Mouse (Mus musculus) heart, adult 8-10 months (tissue): ENCODE data around the gene Gm49776. TPM values are rescaled to one million over a fixed set of nuclear protein-coding genes. Genes with fewer than 3 reads are reported as not detected.

ENCODE experiments used
- DNase-seq: peaks from one replicate; pipeline ENCODE4 v3.0.0; 2022; ENCODE audit warnings: low spot score
- total RNA-seq, 4 experiments: library from RNA; stranded (reverse); gene quantifications; 2 replicates each; pipeline ENCODE4 v1.2.4; 2022

The Gm49776 gene
- total RNA-seq, 4 experiments from 2014 or later = not detected

DNA sequence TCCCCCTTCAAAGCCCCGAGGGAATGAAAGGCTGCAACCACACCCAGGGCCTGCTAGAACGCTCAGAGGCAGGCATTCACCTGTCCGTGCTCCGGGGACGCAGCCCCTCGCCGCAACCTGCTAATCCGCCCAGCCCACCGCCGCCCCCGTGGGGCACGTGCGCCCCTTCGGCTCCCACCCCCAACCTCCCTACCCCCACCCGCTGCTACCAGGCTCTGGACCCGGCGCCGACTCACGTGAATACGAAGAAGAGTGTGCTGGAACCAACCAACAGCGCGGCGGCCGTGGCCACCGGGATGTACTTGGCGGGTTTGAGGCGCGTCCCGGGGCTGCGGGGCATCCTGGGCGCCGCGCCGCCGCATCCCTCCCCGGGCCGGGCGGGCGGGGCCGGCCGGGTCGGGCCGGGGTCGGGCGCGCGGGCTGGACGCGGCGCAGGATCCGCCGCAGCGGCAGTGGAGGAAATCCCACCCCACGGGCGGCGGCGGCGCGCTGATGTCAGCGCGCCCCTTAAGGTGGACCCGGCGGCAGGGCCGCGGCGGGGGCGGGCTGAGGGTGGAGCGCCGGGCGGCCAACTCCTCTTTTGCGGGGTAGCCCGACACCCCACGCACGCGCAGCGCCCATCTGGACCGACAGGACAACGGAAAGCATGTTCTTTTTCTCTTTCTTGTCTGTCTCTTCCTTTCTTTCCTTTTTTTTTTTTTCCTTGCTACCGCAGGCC, 23.3 kb downstream of the Gm49776 start, which contains the start of gene Zdhhc8:
Gene Zdhhc8, minus strand, starts transcription at position 466 of the 718 bp plus-strand sequence.
- peak; percentile 54 for DNase-seq

DNA sequence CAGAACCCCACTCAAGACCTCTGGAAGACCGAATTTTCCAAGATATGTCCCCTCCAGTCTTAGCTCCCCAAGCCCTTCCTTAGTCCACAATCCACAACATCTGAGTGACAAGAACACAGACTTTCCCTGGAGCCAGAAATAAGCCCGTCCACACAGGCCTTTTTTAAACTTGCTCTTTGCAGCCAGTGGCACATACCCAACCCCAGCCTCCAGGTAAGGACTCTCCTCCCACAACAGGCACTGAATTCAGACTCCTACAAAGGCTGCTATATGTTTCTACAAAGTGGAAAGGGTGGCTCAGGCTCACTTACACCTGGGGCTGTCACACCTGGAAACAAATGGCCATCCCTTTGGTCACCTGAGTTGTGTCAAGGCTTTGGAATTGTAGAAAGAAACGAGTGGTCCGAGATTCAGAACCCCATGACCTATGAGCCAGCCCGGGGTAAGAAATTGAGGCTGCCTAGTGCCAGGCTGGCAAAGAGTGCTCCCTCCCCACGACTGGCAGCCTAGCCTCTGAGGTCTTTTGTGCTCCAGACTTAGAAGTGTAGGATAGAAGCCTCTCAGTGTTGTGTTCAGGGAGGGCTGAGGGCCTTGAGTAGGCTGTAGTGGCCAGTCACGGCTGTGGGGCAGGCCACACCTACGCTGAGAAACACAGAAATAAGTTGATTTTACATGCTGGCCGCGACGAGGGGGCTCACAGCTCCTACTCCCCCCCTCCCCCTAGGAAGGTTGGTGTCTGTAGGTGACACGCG, 24.0 kb downstream of the Gm49776 start:
- no peak for DNase-seq

GRCm38 (mm10) chr16:18233451-18233850, 24.7 kb downstream of the Gm49776 start:
- DNase-seq = no peak

DNA sequence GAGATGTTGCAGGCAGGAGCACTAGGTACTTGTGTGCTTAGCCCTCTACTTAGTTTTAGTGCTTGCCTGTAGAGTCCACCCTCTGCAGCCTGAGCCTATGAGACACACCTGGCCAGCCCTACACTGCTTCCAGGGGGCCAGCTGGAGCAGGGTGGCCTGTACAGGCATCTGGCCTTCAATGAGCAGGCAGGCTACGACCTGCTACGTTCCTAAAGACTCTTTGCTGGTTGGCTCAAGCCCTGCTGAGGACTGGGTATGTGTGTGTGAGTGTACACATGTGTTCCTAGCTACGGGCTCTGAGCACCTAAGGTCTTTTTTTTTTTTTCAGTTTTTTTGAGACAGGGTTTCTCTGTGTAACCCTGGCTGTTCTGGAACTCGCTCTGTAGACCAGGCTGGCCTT, 26.7 kb downstream of the Gm49776 start:
- no peak for DNase-seq

- DNase-seq = no peak
Observed at GRCm38 (mm10) chr16:18231047-18231446, 27.1 kb downstream of the Gm49776 start.

- no peak for DNase-seq
Observed at GRCm38 (mm10) chr16:18230617-18231016, 27.5 kb downstream of the Gm49776 start.

DNA sequence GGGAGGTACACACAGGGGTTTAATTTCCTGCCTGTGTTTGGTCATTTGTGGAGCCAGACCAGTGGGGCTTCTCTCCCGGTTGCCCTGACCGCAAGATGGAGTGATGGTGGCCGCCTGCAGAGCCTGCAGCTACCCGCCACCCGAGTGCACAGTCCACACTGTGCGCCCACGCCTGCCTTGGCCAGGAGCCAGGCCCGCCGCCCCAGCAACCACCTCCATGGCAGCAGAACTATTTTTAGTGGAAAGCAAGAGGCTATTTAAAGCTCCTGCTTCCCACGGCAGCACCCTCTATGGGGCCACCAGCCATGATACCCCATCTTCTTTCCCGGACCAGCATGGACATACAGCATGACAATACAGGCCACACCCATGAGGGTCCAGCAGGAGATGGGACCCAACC, 28.5 kb downstream of the Gm49776 start:
- peak; percentile 42 for DNase-seq

DNA sequence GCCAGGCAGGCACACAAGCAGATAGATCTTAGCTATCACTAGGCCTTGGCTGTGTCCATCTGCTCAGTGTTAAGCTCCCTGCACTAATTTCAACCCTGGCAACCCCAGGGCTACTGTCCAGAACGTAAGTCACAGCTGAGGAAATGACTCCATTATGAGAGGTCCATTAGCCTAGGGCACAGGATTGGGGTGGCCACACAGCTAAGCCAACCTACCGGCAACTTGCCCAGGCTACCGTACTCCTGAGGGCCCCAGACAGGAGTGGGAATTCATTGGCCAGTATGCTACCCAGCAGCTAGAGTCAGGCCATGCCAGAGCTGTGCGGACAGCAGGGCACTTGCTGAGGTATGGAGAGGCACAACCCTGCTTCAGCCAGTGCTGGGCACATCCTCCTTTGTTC, 29.3 kb downstream of the Gm49776 start:
- no peak for DNase-seq

DNA sequence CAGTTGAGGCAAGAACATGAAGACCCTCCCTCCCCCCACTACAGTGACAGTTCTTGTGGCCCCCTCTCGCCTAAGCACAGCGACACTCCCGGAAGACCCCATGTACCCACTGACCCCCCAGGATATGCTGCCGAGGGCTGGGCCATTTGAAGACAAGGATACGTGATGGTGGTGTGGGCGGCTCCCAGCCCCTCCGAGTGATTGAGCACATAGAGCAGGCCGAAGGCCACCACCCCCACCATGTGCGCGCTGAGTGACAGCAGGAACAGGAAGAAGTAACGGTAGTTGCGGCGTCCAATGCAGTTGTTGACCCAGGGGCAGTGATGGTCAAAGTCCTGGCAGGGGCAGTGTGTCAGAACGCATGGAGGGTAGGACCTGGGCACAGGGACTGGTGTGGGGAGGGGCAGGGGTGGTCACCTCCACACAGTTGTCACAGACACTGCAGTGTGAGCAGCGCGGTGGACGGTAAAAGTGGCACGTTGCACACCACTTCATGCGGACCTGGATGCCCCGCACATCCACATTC, 30.2 kb downstream of the Gm49776 start:
- no peak for DNase-seq

- DNase-seq = no peak
Observed at GRCm38 (mm10) chr16:18227187-18227586, 30.9 kb downstream of the Gm49776 start.

DNA sequence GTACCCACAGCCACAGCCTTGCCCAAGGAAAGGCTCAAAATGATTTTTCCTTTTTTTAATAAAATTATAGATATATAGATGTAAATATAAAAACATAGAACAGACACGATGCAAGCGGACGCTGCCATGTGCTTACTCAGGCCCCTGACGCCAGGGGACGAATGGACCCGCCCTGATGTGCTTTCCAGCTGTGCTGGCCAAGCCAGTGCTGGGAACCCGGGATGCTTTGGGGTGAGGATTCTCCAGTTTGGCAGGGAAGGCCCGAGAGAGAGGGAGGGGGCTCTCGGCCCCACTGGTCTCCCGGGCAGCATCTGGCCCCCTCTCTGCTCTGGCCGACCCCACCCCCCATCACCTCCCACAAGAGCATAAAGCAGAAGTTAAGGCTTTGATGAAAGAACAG, 35.9 kb downstream of the Gm49776 start:
- no peak for DNase-seq

DNA sequence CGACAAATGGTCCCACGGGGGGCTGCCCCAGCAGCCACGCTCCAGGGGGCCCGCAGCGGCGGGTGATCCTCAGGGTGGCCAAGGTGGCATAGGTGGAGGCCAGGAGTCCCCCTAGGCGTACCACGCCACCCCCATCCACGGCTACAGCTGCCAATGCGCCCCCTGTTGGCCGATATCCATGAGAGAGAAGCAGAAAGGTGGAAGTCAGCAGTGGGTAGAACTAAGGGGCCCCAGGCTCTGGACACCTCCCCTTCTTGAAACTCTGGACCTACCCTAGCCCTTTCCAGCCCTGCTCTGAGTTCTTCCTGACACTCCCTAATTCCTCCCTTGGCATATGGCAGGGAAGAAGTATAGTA, 36.6 kb downstream of the Gm49776 start:
- no peak for DNase-seq

- DNase-seq = no peak
Observed at GRCm38 (mm10) chr16:18220856-18221542, 37.1 kb downstream of the Gm49776 start.

GRCm38 (mm10) chr16:18220001-18220400, 38.1 kb downstream of the Gm49776 start:
- DNase-seq = no peak

DNA sequence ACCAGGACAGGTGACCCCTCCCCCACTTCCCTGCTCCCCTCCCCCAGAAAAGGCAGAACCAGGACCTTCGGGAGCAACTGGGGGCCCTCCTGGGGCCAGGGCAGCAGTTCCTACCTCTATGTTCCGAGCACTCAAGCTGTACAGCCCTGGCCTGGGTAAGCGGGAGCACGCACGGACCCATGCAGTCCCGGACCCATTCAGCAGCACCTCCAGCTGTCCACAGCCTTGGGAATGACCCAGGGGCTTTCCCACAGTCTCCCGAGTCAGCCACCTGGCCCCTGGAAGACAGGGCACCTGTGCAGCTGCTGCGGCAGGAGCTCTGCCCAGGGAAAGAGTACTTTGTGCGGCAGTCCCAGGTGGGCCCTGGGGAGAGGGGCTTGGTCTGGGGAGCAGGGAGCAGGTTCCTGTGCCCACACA, 39.5 kb downstream of the Gm49776 start:
- no peak for DNase-seq

DNA sequence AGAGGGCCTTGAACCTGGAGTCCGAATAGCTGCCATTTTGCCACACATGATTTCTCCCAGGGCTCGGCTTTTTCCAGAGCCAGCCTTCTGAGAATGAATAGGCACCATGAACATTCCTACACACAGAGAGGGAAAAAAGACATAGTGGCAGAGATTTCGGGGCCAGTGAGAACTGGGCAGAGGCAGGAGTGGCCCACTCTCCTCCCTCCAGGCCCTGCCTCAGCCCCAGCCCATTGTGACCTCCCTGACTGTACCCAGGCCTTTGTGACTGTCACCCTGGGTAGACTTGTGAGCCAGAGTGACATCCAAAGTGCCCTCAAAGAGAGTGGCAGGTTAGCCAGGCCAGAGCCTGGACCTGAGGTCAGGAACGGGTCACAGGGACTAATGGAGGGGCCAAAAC, 40.5 kb downstream of the Gm49776 start, which contains the start of gene Ccdc188:
Gene Ccdc188, plus strand, starts transcription at position 301 of the 400 bp plus-strand sequence.
- no peak for DNase-seq

GRCm38 (mm10) chr16:18214858-18215257, 43.3 kb downstream of the Gm49776 start:
- DNase-seq = no peak

DNA sequence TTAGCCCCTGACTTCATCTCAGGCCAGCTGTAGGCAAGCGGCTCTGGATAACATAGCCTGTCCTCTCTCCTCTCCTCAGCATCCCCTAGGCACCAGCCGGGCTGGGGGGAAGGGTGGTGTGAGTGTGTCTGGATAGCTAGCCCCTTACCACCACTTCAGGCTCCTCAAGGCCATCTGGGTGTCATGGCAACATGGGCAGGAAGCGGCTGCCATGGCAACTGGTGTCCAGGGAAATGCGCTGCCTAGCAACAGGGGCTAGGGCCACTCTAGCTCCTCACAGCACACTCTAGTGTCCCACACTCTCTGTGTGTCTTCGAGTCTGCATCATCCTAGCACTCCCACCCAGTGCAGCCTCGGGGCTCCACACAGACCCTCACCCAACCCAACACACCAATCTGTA, 44.4 kb downstream of the Gm49776 start:
- DNase-seq = no peak

DNA sequence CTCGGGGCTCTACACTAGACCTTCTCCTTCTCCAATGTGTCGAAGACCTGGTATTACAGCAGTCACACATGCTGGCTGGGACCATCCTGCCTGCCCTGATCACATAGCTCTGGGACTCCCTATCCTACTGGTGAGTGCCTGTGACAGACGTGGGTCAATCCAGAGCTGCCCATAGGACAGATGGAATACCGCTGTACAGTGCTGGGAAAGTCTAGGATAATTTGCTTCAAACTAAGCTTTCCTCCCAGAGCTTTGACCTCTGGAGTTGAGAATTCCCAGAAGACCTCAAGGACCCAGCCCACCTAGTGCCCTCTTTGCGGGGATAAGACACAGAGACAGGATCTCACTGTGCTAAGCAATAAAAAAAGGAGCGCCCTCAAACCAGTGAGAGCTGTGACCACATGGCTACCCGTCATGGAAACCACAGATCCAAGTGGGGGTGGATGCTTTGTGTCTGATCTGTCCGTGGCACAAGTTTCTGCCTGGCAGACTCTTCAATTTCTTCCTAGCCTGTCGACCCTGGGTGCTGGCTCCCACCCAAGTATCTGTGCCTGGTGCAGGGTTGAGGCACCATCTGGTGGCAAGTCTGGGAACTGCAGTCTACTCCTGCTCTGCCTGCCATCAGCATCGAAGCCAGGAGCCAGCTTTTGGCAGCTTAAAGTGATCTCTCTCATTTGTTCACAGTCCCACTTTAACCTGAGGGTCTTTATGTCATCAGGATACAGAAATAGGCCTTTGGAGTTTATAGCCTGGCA, 46.5 kb downstream of the Gm49776 start:
- DNase-seq = peak; percentile 77

DNA sequence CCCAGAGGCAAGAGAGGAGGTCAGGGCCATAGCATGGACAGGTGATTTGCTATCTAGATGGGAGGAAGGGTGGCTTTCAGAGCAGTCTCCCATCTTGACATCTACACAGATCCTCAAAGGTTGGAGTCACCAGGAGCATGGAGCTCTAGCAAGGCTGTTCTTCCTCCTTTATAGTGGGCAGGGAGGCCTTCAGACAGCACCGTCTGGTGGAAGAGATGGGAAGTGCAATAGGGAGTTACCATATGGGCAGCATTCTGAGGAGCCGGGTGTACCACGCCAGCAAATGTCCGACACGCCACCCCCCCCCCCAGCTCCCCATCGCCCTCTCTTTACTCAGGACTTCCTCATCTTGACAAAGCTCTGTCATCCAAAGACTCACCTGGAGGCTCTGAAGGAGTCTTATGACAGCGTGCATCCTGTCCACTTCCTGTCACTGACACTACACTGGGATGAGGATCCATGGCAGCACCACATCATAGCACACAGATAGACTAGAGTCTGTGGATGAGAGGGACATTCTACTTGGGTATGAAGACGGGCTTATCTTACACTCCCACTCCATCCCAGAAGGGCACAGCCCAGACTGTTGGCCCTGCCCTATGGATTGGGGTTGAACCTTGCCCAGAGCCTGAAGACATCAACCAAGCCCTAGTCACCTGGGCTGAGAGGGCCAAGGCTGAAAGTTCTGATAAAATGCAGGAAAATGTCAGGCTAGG, 47.3 kb downstream of the Gm49776 start:
- DNase-seq = peak; percentile 58
